Mouse (Mus musculus) limb, embryonic 14.5 days (tissue): ENCODE data around the gene Lama1. TPM values are rescaled to one million over a fixed set of nuclear protein-coding genes. Genes with fewer than 3 reads are reported as not detected.

ENCODE experiments used
- ATAC-seq: fragments of 200-750 bp; cut with Nextera tagmentation; 2 replicates; pipeline ENCODE4 v1.8.0; 2017; ENCODE audit warnings: low read depth, moderate number of reproducible peaks, moderate TSS enrichment; ENCODE audit not compliant: low FRiP score
- DNase-seq: peaks from one replicate; pipeline ENCODE4 v3.0.0-alpha.2; 2015; ENCODE audit warnings: low spot score
- H3K27ac ChIP-seq: fragments of 300-500 bp; sonication (generic); replicated peaks from 2 replicates; pipeline ENCODE4 v1.5.1; 2014; ENCODE audit warnings: low read depth, mild to moderate bottlenecking, low read length, moderate library complexity, mixed read lengths
- H3K27me3 ChIP-seq: fragments of 300-500 bp; sonication (generic); 2 replicates; pipeline ENCODE4 v1.6.1; 2014; ENCODE audit warnings: low read length, mixed read lengths; ENCODE audit not compliant: control insufficient read depth, insufficient read depth
- H3K36me3 ChIP-seq: fragments of 300-500 bp; sonication (generic); 2 replicates; pipeline ENCODE4 v1.6.1; 2014; ENCODE audit warnings: mild to moderate bottlenecking, low read length, moderate library complexity, mixed read lengths; ENCODE audit not compliant: control insufficient read depth, insufficient read depth
- H3K4me1 ChIP-seq: fragments of 300-500 bp; sonication (generic); 2 replicates; pipeline ENCODE4 v1.6.1; 2014; ENCODE audit warnings: antibody characterized with exemption, low read length, mixed read lengths; ENCODE audit not compliant: control insufficient read depth, insufficient read depth
- H3K4me2 ChIP-seq: fragments of 300-500 bp; sonication (generic); replicated peaks from 2 replicates; pipeline ENCODE4 v1.6.1; 2014; ENCODE audit warnings: low read depth, mild to moderate bottlenecking, low read length, moderate library complexity; ENCODE audit not compliant: severe bottlenecking
- H3K4me3 ChIP-seq: fragments of 300-500 bp; sonication (generic); replicated peaks from 2 replicates; pipeline ENCODE4 v1.5.1; 2014; ENCODE audit warnings: low read length
- H3K9ac ChIP-seq: fragments of 300-500 bp; sonication (generic); 2 replicates; pipeline ENCODE4 v1.6.1; 2014; ENCODE audit warnings: mild to moderate bottlenecking, low read depth, low read length, moderate library complexity; ENCODE audit not compliant: severe bottlenecking
- H3K9me3 ChIP-seq: fragments of 300-500 bp; sonication (generic); 2 replicates; pipeline ENCODE4 v1.6.1; 2016; ENCODE audit warnings: low read length; ENCODE audit not compliant: control insufficient read depth
- POLR2A ChIP-seq: fragments of 200-500 bp; IDR thresholded peaks from 2 replicates; pipeline ENCODE4 v1.8.0; 2012; ENCODE audit warnings: inconsistent platforms, mild to moderate bottlenecking, moderate library complexity, borderline replicate concordance; ENCODE audit not compliant: insufficient read depth, insufficient read length; ENCODE audit errors: extremely low read depth
- WGBS: fragments of 180-500 bp; shearing (Covaris S2); extraction: QIAGEN DNeasy Blood & Tissue Kit; methylation state at CpG from one replicate; pipeline ENCODE4 v1.1.7; 2014; 5-methylcytosine and 5-hydroxymethylcytosine counted together
- polyA plus RNA-seq, 2 experiments: library from polyadenylated mRNA; depleted of rRNA in 1 of 2; stranded (reverse) in 1 of 2; unstranded in 1 of 2; fragments of >200 nt; fragmentation: Nextera tagmentation in 1 of 2; extraction: Ambion mirVana in 1 of 2; gene quantifications; 2 replicates each; pipeline versions ENCODE4 v1.2.1 to v1.2.3; 2012 to 2014

Gene Lama1
- polyA plus RNA-seq, 2 experiments = 4.0 to 4.1 TPM

DNA sequence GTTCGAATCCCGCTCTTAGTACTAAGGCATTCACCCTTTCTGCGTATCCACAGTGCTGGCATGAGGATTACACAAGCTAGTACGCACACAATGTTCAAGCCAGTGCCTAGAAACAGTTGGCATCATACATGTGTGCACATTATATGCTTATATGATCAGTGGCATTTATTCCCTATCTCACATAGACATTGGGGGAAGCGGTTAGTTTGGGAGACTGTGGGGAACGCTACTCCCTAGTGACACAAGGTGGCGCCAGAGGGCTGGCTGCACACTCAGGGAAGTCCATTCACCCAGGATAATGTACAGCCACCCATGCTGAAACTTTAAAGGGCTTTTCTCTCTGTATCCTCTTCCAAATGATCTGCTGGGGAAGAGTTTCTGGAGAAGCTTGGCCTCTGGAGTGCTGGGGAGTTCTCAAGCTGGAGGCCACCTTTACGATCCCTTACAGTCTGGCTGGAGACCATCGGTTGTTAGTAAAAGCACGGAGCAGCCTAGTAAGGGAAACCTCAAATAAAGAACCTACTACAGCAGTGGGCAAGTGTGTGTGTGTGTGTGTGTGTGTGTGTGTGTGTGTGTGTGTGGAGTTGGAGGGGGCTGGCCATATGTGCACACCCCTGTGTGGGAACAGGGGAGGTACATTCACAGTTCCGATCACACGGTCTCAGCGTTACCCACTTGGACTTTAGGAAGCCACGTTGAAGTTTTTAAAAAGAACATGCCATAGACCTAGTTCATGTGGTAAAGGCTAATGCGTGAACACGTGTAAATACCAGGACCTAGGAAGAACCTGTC, 164.9 kb downstream of the Lama1 start:
- Histone ChIP-seq H3K27ac (no peak overlapping the region), H3K27me3 (no peaks in the 10 kb centered on the region), H3K9me3 (no peaks in the 10 kb centered on the region), H3K4me3 (no peak overlapping the region), H3K4me1 (peaks cover 24% of the 10 kb centered on the region), H3K4me2 (no peak overlapping the region), H3K36me3 (peaks cover 61% of the 10 kb centered on the region), H3K9ac (no peak overlapping the region)
- peak; percentile 70 for DNase-seq
- TF ChIP-seq POLR2A = no peak
- ATAC-seq = peak; percentile 44
- WGBS = 71% methylated on average over 16 of the region's 16 CpGs

DNA sequence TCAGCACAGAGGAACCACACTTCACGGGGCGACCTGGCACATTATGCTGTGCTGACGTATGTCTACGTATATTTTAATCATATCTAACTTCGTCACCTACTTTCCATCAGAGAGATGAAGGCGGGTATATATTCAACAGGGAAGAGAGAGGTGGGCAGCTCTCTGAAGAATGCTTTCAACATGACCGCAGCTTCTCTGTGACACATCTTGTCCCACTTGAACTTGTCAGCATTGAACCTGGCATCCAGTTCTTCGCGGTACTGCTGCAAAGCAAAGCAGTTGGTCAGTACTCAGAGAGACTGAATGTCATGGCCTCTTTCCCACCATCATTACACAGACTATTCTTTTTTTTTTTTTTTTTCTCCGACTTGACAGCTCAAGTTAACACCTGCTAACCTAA, 167.3 kb downstream of the Lama1 start:
- Histone ChIP-seq H3K4me2 (no peak overlapping the region), H3K27ac (no peak overlapping the region), H3K9ac (no peak overlapping the region), H3K36me3 (peaks cover 50% of the 10 kb centered on the region), H3K4me1 (peaks cover 29% of the 10 kb centered on the region), H3K4me3 (no peak overlapping the region), H3K27me3 (no peaks in the 10 kb centered on the region), H3K9me3 (no peaks in the 10 kb centered on the region)
- 80% methylated on average over 10 of the region's 10 CpGs for WGBS
- DNase-seq = no peak
- TF ChIP-seq POLR2A = no peak
- no peak for ATAC-seq

DNA sequence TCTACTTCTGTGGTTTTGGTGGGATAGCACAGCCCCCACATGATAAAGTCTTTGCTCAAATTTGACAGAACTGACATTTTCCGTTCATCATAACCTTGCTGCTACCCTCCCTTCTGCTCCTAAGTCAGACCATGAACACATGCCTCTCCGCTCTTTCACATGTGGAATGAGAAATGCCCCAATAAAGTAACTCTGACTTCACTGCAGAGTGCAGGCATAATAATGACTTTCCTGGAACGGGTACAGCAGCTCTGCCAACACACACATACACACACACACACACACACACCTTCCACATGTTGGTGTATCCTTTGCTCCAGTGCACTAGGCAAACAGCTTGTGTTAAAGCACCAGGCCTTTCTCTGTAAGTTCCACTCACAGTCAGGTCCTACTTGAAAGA, 167.9 kb downstream of the Lama1 start:
- 27% methylated on average over 3 of the region's 3 CpGs for WGBS
- peaks cover 29% of the 10 kb centered on the region for H3K4me1 ChIP-seq
- no peak overlapping the region for H3K9ac ChIP-seq
- 0 out of 2 replicates have a peak overlapping the region, but pooled peaks have one; percentile 87 for H3K27ac ChIP-seq
- no peaks in the 10 kb centered on the region for H3K9me3 ChIP-seq
- H3K36me3 ChIP-seq = peaks cover 50% of the 10 kb centered on the region
- no peak overlapping the region for H3K4me2 ChIP-seq
- no peaks in the 10 kb centered on the region for H3K27me3 ChIP-seq
- no peak for TF ChIP-seq POLR2A
- peak; percentile 64 for DNase-seq
- no peak overlapping the region for H3K4me3 ChIP-seq
- peak; percentile 21 for ATAC-seq

DNA sequence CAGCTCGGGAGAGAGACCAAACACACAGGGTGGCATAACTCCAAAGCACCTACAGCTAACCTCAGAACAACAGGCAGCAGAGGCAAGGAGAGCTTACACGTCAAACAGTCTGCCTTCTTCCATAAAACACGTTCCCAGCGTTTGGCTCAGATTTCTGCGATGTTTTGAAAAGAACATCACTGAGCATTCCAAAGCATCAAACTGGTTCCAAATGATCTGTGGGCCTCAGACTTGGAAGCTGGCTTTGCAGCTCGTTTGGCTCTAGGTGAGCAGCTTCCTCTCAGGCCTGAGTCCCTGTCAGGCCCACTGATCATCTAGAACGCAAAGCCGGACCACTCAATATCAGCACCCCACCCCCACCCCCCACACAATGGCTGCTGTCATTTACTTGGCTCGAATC, 169.0 kb downstream of the Lama1 start:
- no peaks in the 10 kb centered on the region for H3K9me3 ChIP-seq
- H3K4me1 ChIP-seq = peaks cover 31% of the 10 kb centered on the region
- no peak overlapping the region for H3K4me2 ChIP-seq
- no peak overlapping the region for H3K4me3 ChIP-seq
- H3K27ac ChIP-seq = peak overlapping the region; percentile 87
- no peaks in the 10 kb centered on the region for H3K27me3 ChIP-seq
- no peak overlapping the region for H3K9ac ChIP-seq
- DNase-seq = peak; percentile 65
- peaks cover 47% of the 10 kb centered on the region for H3K36me3 ChIP-seq
- 27% methylated on average over 9 of the region's 9 CpGs for WGBS
- no peak for ATAC-seq
- no peak for TF ChIP-seq POLR2A

DNA sequence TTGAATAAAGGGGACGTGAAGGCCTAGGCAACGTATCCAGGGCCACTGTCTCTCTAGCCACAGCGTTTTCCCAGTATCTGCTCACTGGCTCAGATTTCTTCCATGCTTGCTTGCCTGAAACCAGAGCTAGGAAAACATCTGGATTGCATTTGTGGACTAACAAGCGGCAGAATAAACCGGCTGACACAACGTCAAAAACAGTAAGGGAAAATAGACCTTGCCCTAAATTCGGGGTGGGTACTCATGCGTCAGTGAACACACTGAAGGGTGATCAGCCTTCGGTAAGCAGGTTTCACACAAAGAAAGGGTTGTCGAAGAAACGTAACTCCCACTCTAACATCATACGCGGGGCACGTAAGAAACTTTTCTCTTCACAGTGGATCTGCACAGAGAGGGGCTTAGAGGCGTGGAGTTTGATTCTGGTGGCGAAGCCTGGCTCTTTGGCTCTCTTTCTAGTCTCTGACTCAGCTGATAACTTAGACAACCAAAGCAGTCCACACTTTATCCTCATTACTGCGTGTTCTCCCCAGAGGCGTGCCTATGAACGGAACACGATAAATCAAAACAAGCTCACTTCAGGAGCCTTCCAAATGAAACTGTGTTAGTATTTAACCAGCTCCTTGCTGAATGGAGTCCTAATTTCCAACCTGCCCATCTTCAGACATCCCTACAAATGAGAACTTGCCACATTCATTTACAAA, 169.6 kb downstream of the Lama1 start:
- Histone ChIP-seq H3K4me1 (peaks cover 31% of the 10 kb centered on the region), H3K9ac (peak overlapping the region; percentile 29; the same call in 1 of the 2 replicates), H3K9me3 (no peaks in the 10 kb centered on the region), H3K4me2 (no peak overlapping the region; the same call in 1 of the 2 replicates), H3K27ac (peak overlapping the region; percentile 87), H3K4me3 (no peak overlapping the region), H3K27me3 (no peaks in the 10 kb centered on the region), H3K36me3 (peaks cover 47% of the 10 kb centered on the region)
- ATAC-seq (peak; percentile 75; the same call in 1 of the 2 replicates), DNase-seq (peak; percentile 86)
- TF ChIP-seq POLR2A = no peak
- WGBS = 10% methylated on average over 20 of the region's 20 CpGs
